Mouse (Mus musculus): ENCODE data around the gene Zfp160. TPM values are rescaled to one million over a fixed set of nuclear protein-coding genes. Genes with fewer than 3 reads are reported as not detected.
"Not testable (repeated sequence)": the region's sequence is repeated elsewhere in the genome, so short reads cannot be mapped to it uniquely, and the experiment has no call there.

Zfp160 gene
- 12.8 and 14.6 TPM in 2 replicates for polyA plus RNA-seq (2015; fragmentation: Nextera tagmentation; extraction: Ambion mirVana)

- Histone ChIP-seq H3K4me1 (peaks cover 10% of the 10 kb centered on the region), H3K9ac (peak within 1 kb of the TSS; percentile 68), H3K36me3 (peaks cover 20% of the 10 kb centered on the region), H3K4me2 (peak within 1 kb of the TSS; percentile 80), H3K27ac (peak within 1 kb of the TSS; percentile 87), H3K27me3 (no peaks in the 10 kb centered on the region), H3K4me3 (peak within 1 kb of the TSS; percentile 88), H3K9me3 (no peaks in the 10 kb centered on the region)
- peak; percentile 98 for ATAC-seq (ENCODE audit: borderline replicate concordance, extremely low read depth, low FRiP score, low TSS enrichment)
- WGBS = 6% methylated on average over 36 of the region's 36 CpGs
Observed at GRCm38 (mm10) chr17:21008382-21009331, at the start of gene Zfp160. Zfp160 (plus strand) TSS chr17:21008903.

GRCm38 (mm10) chr17:20960386-20960785, 48.3 kb upstream of the Zfp160 start:
- 92% methylated on average over 5 of the region's 5 CpGs for WGBS
- no peak overlapping the region for H3K9ac ChIP-seq
- ATAC-seq (ENCODE audit: borderline replicate concordance, extremely low read depth, low FRiP score, low TSS enrichment) = no peak
- H3K4me1 ChIP-seq = no peaks in the 10 kb centered on the region
- H3K4me3 ChIP-seq = no peak overlapping the region
- H3K27me3 ChIP-seq = no peaks in the 10 kb centered on the region
- H3K9me3 ChIP-seq = no peaks in the 10 kb centered on the region
- H3K4me2 ChIP-seq = no peak overlapping the region
- no peak overlapping the region for H3K27ac ChIP-seq
- H3K36me3 ChIP-seq = peaks cover 98% of the 10 kb centered on the region

GRCm38 (mm10) chr17:20965421-20965820, 43.3 kb upstream of the Zfp160 start:
- Histone ChIP-seq H3K9me3 (no peaks in the 10 kb centered on the region), H3K36me3 (peaks cover 89% of the 10 kb centered on the region), H3K27me3 (no peaks in the 10 kb centered on the region), H3K4me2 (no peak overlapping the region), H3K4me1 (no peaks in the 10 kb centered on the region), H3K27ac (no peak overlapping the region), H3K9ac (no peak overlapping the region), H3K4me3 (no peak overlapping the region)
- 88% methylated on average over 4 of the region's 4 CpGs for whole genome bisulfite sequencing
- peak; percentile 27; the same call in 1 of the 2 replicates for ATAC-seq (ENCODE audit: borderline replicate concordance, extremely low read depth, low FRiP score, low TSS enrichment)

GRCm38 (mm10) chr17:20966681-20967080, 42.0 kb upstream of the Zfp160 start:
- no peak for ATAC-seq (ENCODE audit: borderline replicate concordance, extremely low read depth, low FRiP score, low TSS enrichment)
- Histone ChIP-seq H3K9ac (no peak overlapping the region), H3K4me3 (no peak overlapping the region), H3K9me3 (no peaks in the 10 kb centered on the region), H3K27me3 (no peaks in the 10 kb centered on the region), H3K4me1 (no peaks in the 10 kb centered on the region), H3K36me3 (peaks cover 76% of the 10 kb centered on the region), H3K4me2 (no peak overlapping the region), H3K27ac (no peak overlapping the region)

- 63% methylated on average over 2 of the region's 2 CpGs for WGBS
- Histone ChIP-seq H3K4me1 (no peaks in the 10 kb centered on the region), H3K36me3 (no peaks in the 10 kb centered on the region), H3K27ac (no peak overlapping the region), H3K9ac (no peak overlapping the region), H3K27me3 (no peaks in the 10 kb centered on the region), H3K4me2 (no peak overlapping the region), H3K9me3 (no peaks in the 10 kb centered on the region), H3K4me3 (no peak overlapping the region)
- no peak for ATAC-seq (ENCODE audit: borderline replicate concordance, extremely low read depth, low FRiP score, low TSS enrichment)
Observed at GRCm38 (mm10) chr17:20993716-20994115, 15.0 kb upstream of the Zfp160 start.

GRCm38 (mm10) chr17:20996364-20996763, 12.3 kb upstream of the Zfp160 start, which contains the start of gene Vmn1r233:
Vmn1r233 (minus strand) TSS chr17:20996464.
- Histone ChIP-seq H3K27me3 (no peaks in the 10 kb centered on the region), H3K9ac (no peak within 1 kb of the TSS), H3K36me3 (no peaks in the 10 kb centered on the region), H3K4me1 (no peaks in the 10 kb centered on the region), H3K9me3 (no peaks in the 10 kb centered on the region), H3K4me3 (no peak within 1 kb of the TSS), H3K4me2 (no peak within 1 kb of the TSS), H3K27ac (no peak within 1 kb of the TSS)
- ATAC-seq (ENCODE audit: borderline replicate concordance, extremely low read depth, low FRiP score, low TSS enrichment) = no peak

GRCm38 (mm10) chr17:21009726-21010125, 1.0 kb downstream of the Zfp160 start:
- peaks cover 23% of the 10 kb centered on the region for H3K36me3 ChIP-seq
- H3K9me3 ChIP-seq = no peaks in the 10 kb centered on the region
- no peaks in the 10 kb centered on the region for H3K27me3 ChIP-seq
- H3K4me3 ChIP-seq = peak overlapping the region; percentile 88
- 0 out of 2 replicates have a peak overlapping the region, but pooled peaks have one; percentile 87 for H3K27ac ChIP-seq
- no peak for ATAC-seq (ENCODE audit: borderline replicate concordance, extremely low read depth, low FRiP score, low TSS enrichment)
- H3K4me1 ChIP-seq = peaks cover 10% of the 10 kb centered on the region
- peak overlapping the region; percentile 80 for H3K4me2 ChIP-seq
- peak overlapping the region; percentile 68 for H3K9ac ChIP-seq
- 22% methylated on average over 1 of the region's 1 CpGs for WGBS

- no peak for ATAC-seq (ENCODE audit: borderline replicate concordance, extremely low read depth, low FRiP score, low TSS enrichment)
- Histone ChIP-seq H3K27me3 (no peaks in the 10 kb centered on the region), H3K4me1 (no peaks in the 10 kb centered on the region), H3K9me3 (no peaks in the 10 kb centered on the region), H3K9ac (no peak overlapping the region), H3K36me3 (peaks cover 60% of the 10 kb centered on the region), H3K4me2 (no peak overlapping the region), H3K4me3 (no peak overlapping the region), H3K27ac (no peak overlapping the region)
- WGBS = 87% methylated on average over 1 of the region's 1 CpGs
Observed at GRCm38 (mm10) chr17:21018410-21019080, 9.8 kb downstream of the Zfp160 start.

GRCm38 (mm10) chr17:21048020-21048419, 39.3 kb downstream of the Zfp160 start:
- not testable (repeated sequence) for H3K9ac ChIP-seq; H3K4me1 ChIP-seq; H3K9me3 ChIP-seq; H3K27ac ChIP-seq; ATAC-seq (ENCODE audit: borderline replicate concordance, extremely low read depth, low FRiP score, low TSS enrichment); H3K36me3 ChIP-seq; H3K27me3 ChIP-seq; H3K4me2 ChIP-seq; H3K4me3 ChIP-seq
- WGBS = 83% methylated on average over 9 of the region's 9 CpGs

- no peak overlapping the region for H3K9ac ChIP-seq
- H3K4me2 ChIP-seq = no peak overlapping the region
- no peaks in the 10 kb centered on the region for H3K36me3 ChIP-seq
- no peaks in the 10 kb centered on the region for H3K9me3 ChIP-seq
- H3K4me3 ChIP-seq = no peak overlapping the region
- H3K4me1 ChIP-seq = no peaks in the 10 kb centered on the region
- H3K27ac ChIP-seq = no peak overlapping the region
- 79% methylated on average over 1 of the region's 1 CpGs for WGBS
- H3K27me3 ChIP-seq = no peaks in the 10 kb centered on the region
- no peak for ATAC-seq (ENCODE audit: borderline replicate concordance, extremely low read depth, low FRiP score, low TSS enrichment)
Observed at GRCm38 (mm10) chr17:21050901-21051300, 42.2 kb downstream of the Zfp160 start.

- ATAC-seq (ENCODE audit: borderline replicate concordance, extremely low read depth, low FRiP score, low TSS enrichment) = peak; percentile 49; the same call in 1 of the 2 replicates
- not testable (repeated sequence) for H3K27ac ChIP-seq, H3K4me1 ChIP-seq, H3K9me3 ChIP-seq, H3K9ac ChIP-seq, H3K27me3 ChIP-seq, H3K36me3 ChIP-seq, H3K4me2 ChIP-seq, H3K4me3 ChIP-seq
- WGBS = no CpG with 5 or more reads among the region's 3 CpGs
Observed at GRCm38 (mm10) chr17:21051341-21051740, 42.6 kb downstream of the Zfp160 start.

- H3K36me3 ChIP-seq; H3K9me3 ChIP-seq; H3K4me1 ChIP-seq; H3K9ac ChIP-seq; H3K4me2 ChIP-seq; ATAC-seq (ENCODE audit: borderline replicate concordance, extremely low read depth, low FRiP score, low TSS enrichment); H3K27me3 ChIP-seq; H3K4me3 ChIP-seq; H3K27ac ChIP-seq: not testable (repeated sequence)
- WGBS = 76% methylated on average over 3 of the region's 3 CpGs
Observed at GRCm38 (mm10) chr17:21051919-21052318, 43.2 kb downstream of the Zfp160 start.

All from lung, embryonic 15.5 days (tissue).